Mouse (Mus musculus) lung, adult 18-20 months (tissue): ENCODE data around the gene Ndufs7.
A peak's percentile ranks its signal among the peaks of the same experiment; 100 is the strongest.
"Not testable (repeated sequence)": the region's sequence is repeated elsewhere in the genome, so short reads cannot be mapped to it uniquely, and the experiment has no call there.

Experiments used
- DNase-seq, 2 experiments: peaks; one replicate each; pipeline ENCODE4 v3.0.0; 2022; ENCODE audit warnings: mixed read lengths in 2 of 2

Gene Ndufs7

GRCm38 (mm10) chr10:80242607-80243006, 6.3 kb upstream of the Ndufs7 start:
- DNase-seq = no peak

- peak in 1 of 2 experiments; percentile 34 for DNase-seq
Measured at GRCm38 (mm10) chr10:80244791-80245399, 4.0 kb upstream of the Ndufs7 start.

- DNase-seq = peak; percentile 72 to 81
Measured at GRCm38 (mm10) chr10:80245600-80245999, 3.3 kb upstream of the Ndufs7 start.

GRCm38 (mm10) chr10:80247849-80248248, 1.1 kb upstream of the Ndufs7 start:
- DNase-seq = no peak

GRCm38 (mm10) chr10:80248437-80248836, 484 bp upstream of the Ndufs7 start:
- DNase-seq = not testable (repeated sequence)

- no peak for DNase-seq
Measured at GRCm38 (mm10) chr10:80250059-80250458, 1.1 kb downstream of the Ndufs7 start.

- DNase-seq = no peak
Measured at GRCm38 (mm10) chr10:80250573-80250972, 1.7 kb downstream of the Ndufs7 start.

GRCm38 (mm10) chr10:80252011-80252410, 3.1 kb downstream of the Ndufs7 start:
- no peak for DNase-seq

GRCm38 (mm10) chr10:80252493-80253274, 3.8 kb downstream of the Ndufs7 start:
- DNase-seq = no peak

- no peak for DNase-seq
Measured at GRCm38 (mm10) chr10:80253551-80253950, 4.6 kb downstream of the Ndufs7 start.

- no peak for DNase-seq
Measured at GRCm38 (mm10) chr10:80254331-80255297, 5.7 kb downstream of the Ndufs7 start.

- DNase-seq = no peak
Measured at GRCm38 (mm10) chr10:80255881-80256535, 7.1 kb downstream of the Ndufs7 start.

- DNase-seq = no peak
Measured at GRCm38 (mm10) chr10:80257936-80258335, 9.0 kb downstream of the Ndufs7 start.

GRCm38 (mm10) chr10:80258752-80259462, 10.0 kb downstream of the Ndufs7 start:
- DNase-seq = no peak

GRCm38 (mm10) chr10:80259463-80259805, 10.5 kb downstream of the Ndufs7 start:
- DNase-seq = no peak

GRCm38 (mm10) chr10:80259861-80260641, 11.1 kb downstream of the Ndufs7 start:
- DNase-seq = peak; percentile 29 to 36

- peak; percentile 97 to 99 for DNase-seq
Measured at GRCm38 (mm10) chr10:80260642-80261584, 12.0 kb downstream of the Ndufs7 start, which contains the start of the genes Gamt and Dazap1. TSS of gene Gamt (minus strand) at chr10:80261012. TSS of gene Dazap1 (plus strand) at chr10:80261486.

GRCm38 (mm10) chr10:80261585-80261968, 12.7 kb downstream of the Ndufs7 start:
- DNase-seq = peak; percentile 99

- no peak for DNase-seq
Measured at GRCm38 (mm10) chr10:80262169-80262568, 13.2 kb downstream of the Ndufs7 start.
